Mouse (Mus musculus) lung, postnatal 25 days (tissue): ENCODE data around the gene Shisa4.

ENCODE experiments used
- DNase-seq: peaks from one replicate; pipeline ENCODE4 v3.0.0; 2022; ENCODE audit warnings: low spot score

Gene Shisa4

GRCm38 (mm10) chr1:135366380-135366779 lies 8.7 kb downstream of the Shisa4 start:
- no peak for DNase-seq

- DNase-seq, result peak; percentile 65
These were observed 11.6 kb downstream of the Shisa4 start for GRCm38 (mm10) chr1:135363446-135363845.

- no peak for DNase-seq
These were observed 12.9 kb downstream of the Shisa4 start for GRCm38 (mm10) chr1:135362115-135362514.

- no peak for DNase-seq
These were observed 13.5 kb downstream of the Shisa4 start for GRCm38 (mm10) chr1:135361491-135361890.

- DNase-seq, result no peak
These were observed 16.0 kb downstream of the Shisa4 start for GRCm38 (mm10) chr1:135359071-135359470.

GRCm38 (mm10) chr1:135351953-135352352 lies 23.1 kb downstream of the Shisa4 start:
- peak; percentile 31 for DNase-seq

GRCm38 (mm10) chr1:135347498-135348169 lies 27.4 kb downstream of the Shisa4 start:
- peak; percentile 61 for DNase-seq

GRCm38 (mm10) chr1:135346891-135347290 lies 28.1 kb downstream of the Shisa4 start:
- DNase-seq, result no peak

GRCm38 (mm10) chr1:135344026-135344425 lies 31.0 kb downstream of the Shisa4 start:
- DNase-seq, result no peak

- DNase-seq, result no peak
These were observed 33.1 kb downstream of the Shisa4 start for GRCm38 (mm10) chr1:135341947-135342346.

GRCm38 (mm10) chr1:135330578-135330977 lies 44.5 kb downstream of the Shisa4 start:
- no peak for DNase-seq

GRCm38 (mm10) chr1:135328368-135328767 lies 46.7 kb downstream of the Shisa4 start:
- DNase-seq, result no peak

- DNase-seq, result no peak
These were observed 49.1 kb downstream of the Shisa4 start for GRCm38 (mm10) chr1:135325934-135326333.

GRCm38 (mm10) chr1:135324571-135324970 lies 50.5 kb downstream of the Shisa4 start, which contains the start of gene Lmod1:
TSS of gene Lmod1 (plus strand) at chr1:135324807.
- DNase-seq, result peak; percentile 59

- DNase-seq, result no peak
These were observed 51.6 kb downstream of the Shisa4 start for GRCm38 (mm10) chr1:135323367-135323901.
